Mouse (Mus musculus): ENCODE data around the gene Mael.

The Mael gene

GRCm38 (mm10) chr1:166155113-166155494, 83.4 kb downstream of the Mael start:
- ATAC-seq (ENCODE audit: insufficient number of reproducible peaks, low FRiP score, low TSS enrichment): no peak

- ATAC-seq (ENCODE audit: insufficient number of reproducible peaks, low FRiP score, low TSS enrichment): peak; percentile 70
Observed at GRCm38 (mm10) chr1:166154162-166155112, 84.1 kb downstream of the Mael start.

- ATAC-seq (ENCODE audit: insufficient number of reproducible peaks, low FRiP score, low TSS enrichment): 0 out of 2 replicates have a peak, but pooled peaks have one; percentile 42
Observed at GRCm38 (mm10) chr1:166153351-166154120, 85.0 kb downstream of the Mael start.

- no peak for ATAC-seq (ENCODE audit: insufficient number of reproducible peaks, low FRiP score, low TSS enrichment)
Observed at GRCm38 (mm10) chr1:166152034-166152433, 86.5 kb downstream of the Mael start.

- no peak for ATAC-seq (ENCODE audit: insufficient number of reproducible peaks, low FRiP score, low TSS enrichment)
Observed at GRCm38 (mm10) chr1:166151341-166151740, 87.2 kb downstream of the Mael start.
